Mouse (Mus musculus) 3T3-L1 (cell line): ENCODE data around the gene Acap3.

Source experiments
- DNase-seq: peaks from one replicate; pipeline ENCODE4 v3.0.0-alpha.2; 2015; ENCODE audit warnings: low read depth, low spot score

Gene Acap3

GRCm38 (mm10) chr4:155886330-155886729 lies 5.3 kb upstream of the Acap3 start:
- DNase-seq = no peak

- no peak for DNase-seq
Observed at GRCm38 (mm10) chr4:155887674-155888073, 3.9 kb upstream of the Acap3 start.

GRCm38 (mm10) chr4:155888181-155888580 lies 3.4 kb upstream of the Acap3 start:
- no peak for DNase-seq

GRCm38 (mm10) chr4:155889316-155889715 lies 2.3 kb upstream of the Acap3 start:
- DNase-seq = no peak

GRCm38 (mm10) chr4:155891011-155891471 lies 581 bp upstream of the Acap3 start:
- peak; percentile 18 for DNase-seq

- peak; percentile 62 for DNase-seq
Observed at GRCm38 (mm10) chr4:155892017-155892416, 395 bp downstream of the Acap3 start.

- peak; percentile 50 for DNase-seq
Observed at GRCm38 (mm10) chr4:155892438-155893211, 1.0 kb downstream of the Acap3 start.

GRCm38 (mm10) chr4:155893212-155893690 lies 1.6 kb downstream of the Acap3 start:
- DNase-seq = peak; percentile 16

- DNase-seq = peak; percentile 81
Observed at GRCm38 (mm10) chr4:155894311-155894881, 2.8 kb downstream of the Acap3 start.

- peak; percentile 54 for DNase-seq
Observed at GRCm38 (mm10) chr4:155895216-155895615, 3.6 kb downstream of the Acap3 start.

- no peak for DNase-seq
Observed at GRCm38 (mm10) chr4:155895826-155896225, 4.2 kb downstream of the Acap3 start.

- no peak for DNase-seq
Observed at GRCm38 (mm10) chr4:155896461-155896860, 4.8 kb downstream of the Acap3 start.

GRCm38 (mm10) chr4:155898318-155898717 lies 6.7 kb downstream of the Acap3 start:
- DNase-seq = peak; percentile 10

- no peak for DNase-seq
Observed at GRCm38 (mm10) chr4:155899355-155899754, 7.7 kb downstream of the Acap3 start.

GRCm38 (mm10) chr4:155901205-155901604 lies 9.6 kb downstream of the Acap3 start:
- DNase-seq = no peak

- DNase-seq = no peak
Observed at GRCm38 (mm10) chr4:155903246-155903645, 11.6 kb downstream of the Acap3 start.

- DNase-seq = peak; percentile 49
Observed at GRCm38 (mm10) chr4:155904318-155905102, 12.9 kb downstream of the Acap3 start.

GRCm38 (mm10) chr4:155905634-155906033 lies 14.0 kb downstream of the Acap3 start:
- no peak for DNase-seq

- DNase-seq = no peak
Observed at GRCm38 (mm10) chr4:155906125-155906524, 14.5 kb downstream of the Acap3 start.

- no peak for DNase-seq
Observed at GRCm38 (mm10) chr4:155907003-155907402, 15.4 kb downstream of the Acap3 start.

GRCm38 (mm10) chr4:155908281-155908680 lies 16.7 kb downstream of the Acap3 start:
- DNase-seq = no peak

- DNase-seq = no peak
Observed at GRCm38 (mm10) chr4:155908751-155909150, 17.1 kb downstream of the Acap3 start.
